Mouse (Mus musculus) urinary bladder, adult 18-20 months (tissue): Measurements from ENCODE around the gene Pds5b.
A peak's percentile ranks its signal among the peaks of the same experiment; 100 is the strongest.
"Not testable (repeated sequence)": the region's sequence is repeated elsewhere in the genome, so short reads cannot be mapped to it uniquely, and the experiment has no call there.

Experiments
- DNase-seq, 2 experiments: peaks; one replicate each; pipeline ENCODE4 v3.0.0; 2022; ENCODE audit warnings: low spot score in 2 of 2, mixed read lengths in 2 of 2

The Pds5b gene

GRCm38 (mm10) chr5:150673153-150673835 lies at the start of gene Pds5b:
Pds5b (plus strand) TSS chr5:150673739.
- DNase-seq = peak; percentile 78 to 88

GRCm38 (mm10) chr5:150625528-150625927 lies 48.0 kb upstream of the Pds5b start:
- DNase-seq = no peak

GRCm38 (mm10) chr5:150629272-150629671 lies 44.3 kb upstream of the Pds5b start:
- no peak for DNase-seq

- no peak for DNase-seq
These were observed 43.8 kb upstream of the Pds5b start for GRCm38 (mm10) chr5:150629692-150630091.

GRCm38 (mm10) chr5:150641440-150641839 lies 32.1 kb upstream of the Pds5b start:
- no peak for DNase-seq

- not testable (repeated sequence) for DNase-seq
These were observed 30.1 kb upstream of the Pds5b start for GRCm38 (mm10) chr5:150643390-150643789.

GRCm38 (mm10) chr5:150644926-150645325 lies 28.6 kb upstream of the Pds5b start:
- DNase-seq = no peak

GRCm38 (mm10) chr5:150652578-150652977 lies 21.0 kb upstream of the Pds5b start:
- DNase-seq = no peak

- no peak for DNase-seq
These were observed 19.0 kb upstream of the Pds5b start for GRCm38 (mm10) chr5:150654548-150654947.

- not testable (repeated sequence) for DNase-seq
These were observed 14.1 kb upstream of the Pds5b start for GRCm38 (mm10) chr5:150659425-150659824.

GRCm38 (mm10) chr5:150660296-150660695 lies 13.2 kb upstream of the Pds5b start:
- DNase-seq = not testable (repeated sequence)

- DNase-seq = not testable (repeated sequence)
These were observed 9.6 kb upstream of the Pds5b start for GRCm38 (mm10) chr5:150663926-150664325.

GRCm38 (mm10) chr5:150664794-150665131 lies 8.8 kb upstream of the Pds5b start:
- DNase-seq = no peak

- peak; percentile 80 to 92 for DNase-seq
These were observed 8.2 kb upstream of the Pds5b start for GRCm38 (mm10) chr5:150665132-150665954.

- DNase-seq = not testable (repeated sequence)
These were observed 7.3 kb upstream of the Pds5b start, which contains the start of gene N4bp2l2 for GRCm38 (mm10) chr5:150666133-150666739. N4bp2l2 (minus strand) TSS chr5:150666183.

GRCm38 (mm10) chr5:150668731-150669130 lies 4.8 kb upstream of the Pds5b start:
- no peak for DNase-seq

GRCm38 (mm10) chr5:150672343-150672742 lies 1.2 kb upstream of the Pds5b start:
- DNase-seq = no peak

- peak in 1 of 2 experiments; percentile 44 for DNase-seq
These were observed 512 bp downstream of the Pds5b start for GRCm38 (mm10) chr5:150673880-150674621.

GRCm38 (mm10) chr5:150674866-150675265 lies 1.3 kb downstream of the Pds5b start:
- no peak for DNase-seq

- not testable (repeated sequence) for DNase-seq
These were observed 9.3 kb downstream of the Pds5b start for GRCm38 (mm10) chr5:150682862-150683261.

GRCm38 (mm10) chr5:150690685-150691084 lies 17.1 kb downstream of the Pds5b start:
- no peak for DNase-seq

- no peak for DNase-seq
These were observed 19.7 kb downstream of the Pds5b start for GRCm38 (mm10) chr5:150693277-150693676.
